Comparison of ENCODE assay signal across 25 mouse cellular contexts in genomic region chr3:85005257-85005656, GRCm38 (mm10).
DNase-seq lines count a peak whose midpoint lies in the region; ATAC-seq and TF ChIP-seq lines count a peak whose summit lies in the region.
"Had no signal": no experiment of that assay in that cellular context is flagged by ENCODE, and none has a peak within 500 bp of the region (broad histone marks: within the 10 kb centered on the region; RNA-seq: fewer than 3 reads in every experiment).

No protein-coding gene starts in this region.

- no peaks in the 10 kb centered on the region for H3K27me3 ChIP-seq in CH12.LX (replicated peaks)
- H3K27me3 ChIP-seq in intestine, embryonic 15.5 days (replicated peaks): no peaks in the 10 kb centered on the region
- no peaks in the 10 kb centered on the region for H3K27me3 ChIP-seq in intestine, postnatal 0 days (replicated peaks; ENCODE audit: control insufficient read depth, insufficient read depth, low read length)
- H3K27me3 ChIP-seq: embryonic facial prominence, embryonic 13.5 days; embryonic facial prominence, embryonic 15.5 days; forebrain, embryonic 12.5 days; Patski had no signal

- DNase-seq in CH12.LX (ENCODE audit: extremely low read depth): peak; percentile 51
- DNase-seq in heart, postnatal 25 days (ENCODE audit: low spot score): no peak
- no peak for DNase-seq in left cerebral cortex, adult 18-20 months (ENCODE audit: low spot score in 2 of 2)
- DNase-seq in gastrocnemius, postnatal 25 days: no peak
- DNase-seq: adrenal gland, adult 8-10 months; adrenal gland, postnatal 14 days; adrenal gland, postnatal 36 days; cerebellum, adult 11 months; cerebellum, adult 2 months; cerebellum, adult 9-10 months; cerebellum, postnatal 14 days; cerebellum, postnatal 36 days; embryo, embryonic 11 days had no signal

- peaks cover 18 to 58% of the 10 kb centered on the region in 2 experiments for H3K4me1 ChIP-seq in CH12.LX (ENCODE audit: control insufficient read depth in 1 of 2, insufficient read depth in 2 of 2)
- no peaks in the 10 kb centered on the region for H3K4me1 ChIP-seq in intestine, embryonic 15.5 days (replicated peaks)
- no peaks in the 10 kb centered on the region for H3K4me1 ChIP-seq in intestine, postnatal 0 days (replicated peaks; ENCODE audit: control insufficient read depth, insufficient read depth, low read length)
- H3K4me1 ChIP-seq: embryonic facial prominence, embryonic 13.5 days; embryonic facial prominence, embryonic 15.5 days; forebrain, embryonic 12.5 days had no signal

- no peak for TF ChIP-seq RAD21 in CH12.LX (IDR thresholded peaks at IDR 0.05; ENCODE audit: low read depth, low read length)

- no peak overlapping the region for H3K4me3 ChIP-seq in CH12.LX (replicated peaks in 1 of 3; ENCODE audit: low read depth in 2 of 3, low read length in 2 of 3, poor library complexity in 1 of 3)
- H3K4me3 ChIP-seq in intestine, embryonic 15.5 days (replicated peaks): no peak overlapping the region
- no peak overlapping the region for H3K4me3 ChIP-seq in intestine, postnatal 0 days (ENCODE audit: low read depth, low read length)
- H3K4me3 ChIP-seq: embryonic facial prominence, embryonic 13.5 days; embryonic facial prominence, embryonic 15.5 days; erythroblast, embryonic 14.5 days; forebrain, embryonic 10.5 days; forebrain, embryonic 12.5 days had no signal

- H3K9me3 ChIP-seq in CH12.LX (replicated peaks; ENCODE audit: low read length): no peaks in the 10 kb centered on the region
- no peaks in the 10 kb centered on the region for H3K9me3 ChIP-seq in intestine, embryonic 15.5 days
- no peaks in the 10 kb centered on the region for H3K9me3 ChIP-seq in intestine, postnatal 0 days (ENCODE audit: control insufficient read depth)
- H3K9me3 ChIP-seq: embryonic facial prominence, embryonic 13.5 days; embryonic facial prominence, embryonic 15.5 days; forebrain, embryonic 10.5 days; forebrain, embryonic 12.5 days; G1E had no signal

- intact Hi-C loops in heart, postnatal 25 days (cut with DNase I): no loop called here

- in situ Hi-C loops in CH12.LX (cut with MboI; ENCODE audit: low pct_ligation_motif_present, low pct_unique_long_range_greater_than_20kb, low sequenced_read_pairs): no loop called here

- peak overlapping the region; percentile 50 for H3K4me2 ChIP-seq in CH12.LX (ENCODE audit: insufficient read depth, low read depth, poor library complexity, severe bottlenecking)
- H3K4me2 ChIP-seq in intestine, embryonic 15.5 days (replicated peaks): no peak overlapping the region
- H3K4me2 ChIP-seq in intestine, postnatal 0 days (replicated peaks; ENCODE audit: low read depth): 0 out of 2 replicates have a peak overlapping the region, but pooled peaks have one; percentile 13
- H3K4me2 ChIP-seq: embryonic facial prominence, embryonic 13.5 days; embryonic facial prominence, embryonic 15.5 days; forebrain, embryonic 12.5 days had no signal

- peak; percentile 82 for ATAC-seq in intestine, embryonic 15.5 days
- ATAC-seq in intestine, postnatal 0 days: peak; percentile 43; the same call in 1 of the 2 replicates
- ATAC-seq: activated CD4-positive, CD25-positive, alpha-beta regulatory T cell, adult 4 months; forebrain, embryonic 14.5 days; forebrain, embryonic 16.5 days; Patski had no signal

- no peak for TF ChIP-seq CTCF in CH12.LX (conservative IDR thresholded peaks at IDR 0.05 in 1 of 2, IDR thresholded peaks at IDR 0.05 in 1 of 2; ENCODE audit: low read depth in 2 of 2, low read length in 2 of 2)
- TF ChIP-seq CTCF in intestine, postnatal 0 days (IDR thresholded peaks at IDR 0.05; ENCODE audit: low read depth): peak; percentile 15; the same call in 1 of the 2 replicates

- H3K9ac ChIP-seq in CH12.LX (ENCODE audit: insufficient read depth, low read depth): no peak overlapping the region
- no peak overlapping the region for H3K9ac ChIP-seq in intestine, embryonic 15.5 days
- H3K9ac ChIP-seq in intestine, postnatal 0 days (ENCODE audit: low read depth, low read length): no peak overlapping the region
- H3K9ac ChIP-seq: embryonic facial prominence, embryonic 13.5 days; embryonic facial prominence, embryonic 15.5 days; forebrain, embryonic 12.5 days had no signal

- H3K36me3 ChIP-seq in CH12.LX (replicated peaks in 1 of 2; ENCODE audit: control insufficient read depth in 1 of 2, insufficient read depth in 1 of 2, low read length in 1 of 2): no peaks in the 10 kb centered on the region
- H3K36me3 ChIP-seq in intestine, embryonic 15.5 days: no peaks in the 10 kb centered on the region
- no peaks in the 10 kb centered on the region for H3K36me3 ChIP-seq in intestine, postnatal 0 days (ENCODE audit: control insufficient read depth, insufficient read depth)
- H3K36me3 ChIP-seq: embryonic facial prominence, embryonic 13.5 days; embryonic facial prominence, embryonic 15.5 days; forebrain, embryonic 10.5 days; forebrain, embryonic 12.5 days; G1E had no signal

- dilution Hi-C loops in CH12.LX (cut with MboI; ENCODE audit: extremely low pct_ligation_motif_present, extremely low pct_unique_long_range_greater_than_20kb, low sequenced_read_pairs): no loop called here

- no peaks in the 10 kb centered on the region for H3K79me2 ChIP-seq in CH12.LX (replicated peaks; ENCODE audit: control insufficient read depth, extremely low read depth, insufficient read depth, poor library complexity, severe bottlenecking)

- no peak for TF ChIP-seq POLR2A in CH12.LX (IDR thresholded peaks at IDR 0.05; ENCODE audit: low read depth, low read length)

- WGBS in intestine, embryonic 15.5 days: 74% methylated on average over 2 of the region's 2 CpGs
- 63% methylated on average over 2 of the region's 2 CpGs for WGBS in intestine, postnatal 0 days

- no peak overlapping the region for H3K27ac ChIP-seq in CH12.LX (ENCODE audit: insufficient read depth, low read depth)
- H3K27ac ChIP-seq in intestine, embryonic 15.5 days: no peak overlapping the region
- no peak overlapping the region for H3K27ac ChIP-seq in intestine, postnatal 0 days (ENCODE audit: low read depth, low read length)
- H3K27ac ChIP-seq: embryonic facial prominence, embryonic 13.5 days; embryonic facial prominence, embryonic 15.5 days; forebrain, embryonic 10.5 days; forebrain, embryonic 12.5 days had no signal

- TF ChIP-seq EP300 in CH12.LX (IDR thresholded peaks at IDR 0.05; ENCODE audit: low read length): no peak

TF ChIP-seq in CH12.LX, 34 proteins besides CTCF, POLR2A, EP300 and RAD21:
- TF ChIP-seq CHD2 (IDR thresholded peaks at IDR 0.05; ENCODE audit: low read length): no peak
- TF ChIP-seq NELFE (IDR thresholded peaks at IDR 0.05; ENCODE audit: low read depth, low read length): no peak
- no peak for TF ChIP-seq HCFC1 (IDR thresholded peaks at IDR 0.05; ENCODE audit: low read depth, low read length)
- no peak for TF ChIP-seq E2F4 (IDR thresholded peaks at IDR 0.05; ENCODE audit: insufficient replicate concordance, low read depth, low read length)
- no peak for TF ChIP-seq SIN3A (IDR thresholded peaks at IDR 0.05; ENCODE audit: low read length)
- TF ChIP-seq MAX (IDR thresholded peaks at IDR 0.05; ENCODE audit: low read length): no peak
- no peak for TF ChIP-seq USF2 (conservative IDR thresholded peaks at IDR 0.05; ENCODE audit: low read depth, low read length)
- TF ChIP-seq MYC (IDR thresholded peaks at IDR 0.05; ENCODE audit: low read depth, low read length): no peak
- TF ChIP-seq ZNF384 (IDR thresholded peaks at IDR 0.05; ENCODE audit: low read depth, low read length): no peak
- no peak for TF ChIP-seq SMC3 (IDR thresholded peaks at IDR 0.05; ENCODE audit: low read depth, low read length)
- no peak for TF ChIP-seq MEF2A (IDR thresholded peaks at IDR 0.05; ENCODE audit: borderline replicate concordance, low read depth, low read length)
